Mouse (Mus musculus) right cerebral cortex, adult 2 months (tissue): ENCODE measurements at regions not wholly inside any gene's neighbourhood (a gene's known extent, or its start where the extent isn't known, plus 50 kb on each side); places are given as distances from the start of the nearest gene placed in this dataset.
A peak's percentile ranks its signal among the peaks of the same experiment; 100 is the strongest.

ENCODE experiments used
- DNase-seq, 2 experiments: peaks; one replicate each; pipeline ENCODE4 v3.0.0; 2021 to 2022; ENCODE audit warnings: low spot score in 2 of 2

GRCm38 (mm10) chr5:16424745-16425144 lies 128.6 kb upstream of the Hgf start:
- no peak for DNase-seq

- DNase-seq = no peak
Observed at GRCm38 (mm10) chr5:16425302-16425701, 128.0 kb upstream of the Hgf start.

- no peak for DNase-seq
Observed at GRCm38 (mm10) chr5:16426306-16426705, 127.0 kb upstream of the Hgf start.

GRCm38 (mm10) chr5:16434586-16434985 lies 118.7 kb upstream of the Hgf start:
- DNase-seq = no peak

- DNase-seq = no peak
Observed at GRCm38 (mm10) chr5:16445056-16445455, 108.2 kb upstream of the Hgf start.

- DNase-seq = no peak
Observed at GRCm38 (mm10) chr5:16446977-16447376, 106.3 kb upstream of the Hgf start.

- no peak for DNase-seq
Observed at GRCm38 (mm10) chr5:16461795-16462194, 91.5 kb upstream of the Hgf start.

- no peak for DNase-seq
Observed at GRCm38 (mm10) chr5:16466266-16466665, 87.0 kb upstream of the Hgf start.

- no peak for DNase-seq
Observed at GRCm38 (mm10) chr5:16468560-16468959, 84.7 kb upstream of the Hgf start.

GRCm38 (mm10) chr5:16469221-16469620 lies 84.1 kb upstream of the Hgf start:
- DNase-seq = no peak

- peak; percentile 7 for DNase-seq
Observed at GRCm38 (mm10) chr5:16469644-16470275, 83.5 kb upstream of the Hgf start.

GRCm38 (mm10) chr5:16470366-16470982 lies 82.8 kb upstream of the Hgf start:
- no peak for DNase-seq

GRCm38 (mm10) chr5:16487969-16488368 lies 65.3 kb upstream of the Hgf start:
- no peak for DNase-seq

GRCm38 (mm10) chr5:16489803-16490202 lies 63.5 kb upstream of the Hgf start:
- DNase-seq = no peak

- DNase-seq = no peak
Observed at GRCm38 (mm10) chr5:16499891-16500290, 53.4 kb upstream of the Hgf start.
